ENCODE assay signal across 16 mouse cellular contexts in genomic region chr9:119831001-119831400, GRCm38 (mm10). TPM values are rescaled to one million over a fixed set of nuclear protein-coding genes. Genes with fewer than 3 reads are reported as not detected.
"Had no signal": no experiment of that assay in that cellular context is flagged by ENCODE, and none has a peak within 500 bp of the region (broad histone marks: within the 10 kb centered on the region; RNA-seq: fewer than 3 reads in every experiment).

No protein-coding gene starts in this region.

- H3K27me3 ChIP-seq: limb, embryonic 12.5 days; liver, embryonic 13.5 days; lung, embryonic 15.5 days; midbrain, embryonic 12.5 days had no signal

- H3K4me3 ChIP-seq: limb, embryonic 12.5 days; liver, embryonic 13.5 days; lung, embryonic 15.5 days; megakaryocyte, embryonic 14.5 days; midbrain, embryonic 12.5 days; neural tube, embryonic 12.5 days had no signal

- H3K27ac ChIP-seq: limb, embryonic 12.5 days; liver, embryonic 13.5 days; lung, embryonic 15.5 days; macrophage; midbrain, embryonic 12.5 days; neural tube, embryonic 12.5 days; stomach, postnatal 0 days had no signal

- H3K36me3 ChIP-seq: limb, embryonic 12.5 days; liver, embryonic 13.5 days; lung, embryonic 15.5 days; midbrain, embryonic 12.5 days; neural tube, embryonic 12.5 days had no signal

- DNase-seq: kidney, postnatal 25 days; liver; liver, embryonic 13.5 days; liver, postnatal 0 days; lung, postnatal 14 days; thymus, postnatal 14 days had no signal

- H3K4me1 ChIP-seq: liver, embryonic 13.5 days; lung, embryonic 15.5 days had no signal

RNA-seq across cellular contexts. Expression of gene Scn11a, which starts 5.7 kb away (rescaled TPM):
- total RNA-seq: layer of hippocampus, postnatal 25 days; monocyte, adult 5-6 weeks; neutrophil, adult 5-6 weeks had no signal
- polyA plus RNA-seq: liver, embryonic 13.5 days; liver, postnatal 0 days; lung, embryonic 15.5 days; macrophage had no signal
